Mouse (Mus musculus): ENCODE measurements around the gene Gm21985.

The Gm21985 gene

DNA sequence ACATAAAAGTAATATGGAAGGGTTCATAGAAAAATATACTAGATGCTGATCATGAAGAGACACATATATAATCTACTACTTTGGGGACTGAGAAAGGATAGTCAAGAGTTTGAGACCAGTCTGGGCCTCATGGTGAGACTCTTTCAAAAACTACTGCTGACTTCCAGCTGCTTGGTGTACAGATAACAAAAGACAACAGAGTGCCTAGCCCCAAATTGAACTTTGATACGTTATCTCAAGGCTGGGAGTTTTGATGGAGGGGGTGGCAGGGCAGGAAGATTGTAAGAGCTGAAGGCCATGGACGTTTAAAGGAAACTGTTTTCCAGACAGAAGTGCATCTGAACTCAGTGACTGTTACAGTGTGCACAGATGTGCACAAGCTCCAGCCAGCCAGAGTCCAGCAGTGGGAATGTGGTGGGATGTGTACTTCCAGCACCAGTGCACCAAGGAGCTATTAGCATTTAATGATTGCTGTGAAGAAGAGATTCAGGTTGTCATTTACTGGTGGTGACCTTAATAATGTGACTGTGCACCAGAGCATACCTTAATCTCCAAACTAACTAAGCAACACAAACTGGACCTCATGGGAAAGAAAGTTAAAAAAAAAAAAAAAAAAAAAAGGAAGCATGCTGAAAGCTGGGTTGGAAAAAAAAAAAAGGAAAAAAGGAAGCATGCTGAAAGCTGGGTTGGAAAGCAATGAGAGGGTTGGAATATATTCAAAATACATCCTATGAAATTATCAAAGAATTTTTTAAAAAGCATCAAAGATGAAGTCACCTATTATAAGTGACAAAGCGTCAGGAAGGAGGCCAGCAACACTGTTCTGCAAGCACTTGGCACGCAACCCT, 66.2 kb downstream of the Gm21985 start:
- no peak for DNase-seq

DNA sequence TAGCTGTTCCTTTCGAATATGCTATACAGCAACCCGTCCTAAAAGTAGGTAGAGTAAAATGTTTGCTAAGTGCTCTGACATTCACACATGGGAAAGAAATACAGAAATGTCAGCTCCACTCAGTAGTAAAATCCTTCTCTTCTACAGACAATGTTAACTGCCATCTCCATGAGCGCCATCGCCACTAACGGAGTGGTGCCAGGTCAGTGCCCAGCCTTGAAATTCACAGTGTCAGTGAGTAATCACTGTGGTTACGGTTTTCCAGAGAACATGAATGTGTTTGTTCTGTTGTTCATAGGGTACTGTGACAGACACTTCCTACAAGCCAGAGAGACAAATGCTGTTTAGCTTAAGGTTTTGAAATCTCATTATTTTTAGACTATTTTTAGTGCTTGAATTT, 71.1 kb downstream of the Gm21985 start:
- DNase-seq: no peak

DNA sequence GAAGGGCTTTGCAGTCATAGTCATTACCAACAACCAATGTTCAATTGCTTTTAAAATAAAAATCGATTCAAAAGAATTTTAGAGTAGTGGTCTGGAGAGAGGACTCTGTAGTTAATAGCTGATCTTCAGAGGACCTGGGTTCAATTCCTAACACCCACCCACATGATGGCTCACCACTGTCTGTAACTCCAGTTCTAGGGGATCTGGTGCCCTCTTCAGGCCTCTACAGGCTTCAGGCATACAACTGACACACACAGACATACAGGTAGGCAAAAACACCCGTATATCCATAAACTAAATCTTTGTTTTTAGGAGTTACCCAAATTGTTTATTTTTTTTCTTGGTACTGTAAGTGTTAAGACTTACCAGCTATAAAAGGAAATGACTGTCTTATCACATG, 73.6 kb downstream of the Gm21985 start:
- peak in 1 of 2 experiments; percentile 22 for DNase-seq

DNA sequence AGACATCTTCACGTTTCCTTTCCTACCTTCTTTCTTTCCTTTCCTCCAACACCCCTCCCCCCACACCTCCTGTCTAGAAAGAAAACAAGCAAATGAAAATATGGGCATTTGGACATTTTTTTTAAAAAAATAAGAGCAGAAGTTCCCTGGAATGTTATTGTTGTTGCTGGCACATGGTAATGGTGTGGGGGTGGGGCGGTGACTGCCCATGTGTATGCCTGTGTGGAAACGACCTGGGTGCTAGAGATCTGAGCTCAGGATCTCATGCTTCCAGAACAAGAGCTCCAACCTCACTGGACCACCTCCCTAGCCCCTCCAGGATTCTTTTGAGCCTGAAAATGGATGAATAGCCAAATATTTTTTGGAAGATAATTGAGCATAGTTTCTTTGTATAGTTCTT, 75.0 kb downstream of the Gm21985 start:
- DNase-seq: no peak

DNA sequence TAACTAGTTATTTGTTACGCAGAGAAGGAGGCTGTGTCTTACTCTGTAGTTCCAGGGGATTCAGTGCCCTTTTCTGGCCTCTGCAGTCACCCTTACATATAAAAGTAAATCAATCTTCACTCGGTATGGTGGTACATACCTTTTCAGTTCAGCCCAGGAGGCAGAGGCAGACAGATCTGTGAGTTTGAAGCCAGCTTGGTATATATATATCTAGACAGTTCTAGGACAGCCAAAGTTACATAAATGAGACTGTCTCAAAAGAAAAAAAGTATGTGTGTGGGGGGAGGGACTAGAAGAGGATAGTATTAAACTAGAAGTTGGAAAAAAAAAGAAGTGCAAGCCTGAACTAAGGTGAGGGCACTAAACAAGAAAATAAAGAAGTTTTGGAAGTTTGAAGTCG, 82.1 kb downstream of the Gm21985 start:
- no peak for DNase-seq

DNA sequence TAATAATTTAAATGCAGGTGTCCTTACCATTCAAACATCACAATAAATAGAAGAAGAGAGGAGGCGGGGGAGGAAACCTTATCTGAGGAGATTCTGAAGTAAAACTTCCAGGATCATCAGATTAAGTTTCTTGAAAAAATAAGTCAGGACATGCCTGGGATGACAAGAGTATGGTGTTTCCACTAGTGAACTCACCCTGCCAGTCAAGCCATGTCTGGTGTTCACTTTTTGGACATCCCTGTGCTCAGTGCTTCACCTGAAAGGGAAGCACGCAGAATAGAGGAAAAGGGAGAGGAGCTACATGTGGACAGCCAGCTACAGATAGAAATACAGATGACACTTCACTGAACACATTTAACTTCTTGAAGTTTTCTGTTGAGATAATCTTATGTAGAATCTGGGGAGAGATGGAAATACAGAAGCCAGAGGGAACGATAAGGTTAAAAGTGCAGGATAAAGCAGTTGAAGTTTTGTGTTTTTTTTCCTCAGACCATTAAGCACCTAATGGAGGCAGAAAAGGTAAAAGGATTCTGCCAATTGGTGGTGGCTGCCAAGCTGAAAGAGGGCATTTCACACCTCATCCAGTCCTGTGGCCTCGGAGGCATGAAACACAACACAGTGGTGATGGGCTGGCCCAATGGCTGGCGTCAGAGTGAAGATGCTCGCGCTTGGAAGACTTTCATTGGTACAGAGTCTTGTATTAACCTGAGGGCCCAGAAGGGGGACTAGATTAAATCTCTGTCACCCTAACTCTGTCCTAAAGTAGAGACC, 87.8 kb downstream of the Gm21985 start:
- no peak for DNase-seq

DNA sequence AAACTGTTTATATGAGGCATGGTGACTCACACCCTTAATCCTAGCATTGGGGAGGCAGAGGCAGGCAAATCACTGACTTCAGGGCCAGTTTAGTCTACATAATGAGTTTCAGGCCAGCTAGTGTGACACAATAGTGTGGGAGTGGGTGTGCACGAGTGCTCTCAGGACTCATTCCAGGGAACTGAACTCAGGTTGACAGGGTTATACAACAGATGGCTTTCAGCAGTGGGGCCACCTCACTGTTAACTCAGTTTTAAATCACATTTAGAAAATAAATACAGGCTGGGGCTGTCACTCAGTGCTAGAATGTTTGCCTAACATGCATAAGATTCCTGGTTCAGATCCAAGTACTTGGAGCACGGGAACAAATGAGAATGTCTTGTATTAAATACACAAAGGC, 93.5 kb downstream of the Gm21985 start:
- DNase-seq: no peak

DNA sequence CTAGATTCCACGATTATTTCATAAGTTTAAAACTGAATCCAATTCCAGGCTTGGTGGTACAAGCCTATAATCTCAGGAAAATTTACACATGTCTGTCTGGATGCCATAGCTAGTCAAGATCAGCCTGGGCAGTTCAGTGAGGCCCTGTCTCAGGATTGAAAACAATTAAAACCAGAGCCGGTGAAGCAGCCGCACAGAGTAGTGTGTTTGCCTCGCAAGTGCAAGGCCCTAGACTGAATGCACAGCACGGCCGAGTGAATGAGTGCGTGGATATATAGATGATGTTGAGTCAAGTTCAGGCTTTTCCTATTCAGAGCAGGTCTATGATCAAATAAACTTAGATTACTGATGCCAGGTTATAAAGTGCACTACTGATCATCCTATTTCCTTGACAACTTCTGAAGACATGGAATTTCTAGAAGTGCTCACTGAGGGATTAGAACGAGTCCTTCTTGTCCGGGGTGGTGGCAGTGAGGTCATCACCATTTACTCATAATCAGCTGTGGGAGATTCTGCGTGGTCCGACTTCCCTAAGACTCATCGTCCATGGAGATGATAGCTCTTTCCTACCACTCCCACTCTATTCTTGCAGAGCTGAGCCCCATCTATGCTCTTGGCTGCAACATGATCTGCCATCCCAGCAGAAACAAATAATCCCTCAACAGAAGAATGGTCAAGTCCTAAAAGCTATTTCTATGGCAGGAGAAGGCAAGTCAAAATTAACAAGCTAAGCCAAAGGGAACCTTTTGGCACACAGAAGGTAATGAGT, 94.1 kb downstream of the Gm21985 start:
- DNase-seq: no peak

DNA sequence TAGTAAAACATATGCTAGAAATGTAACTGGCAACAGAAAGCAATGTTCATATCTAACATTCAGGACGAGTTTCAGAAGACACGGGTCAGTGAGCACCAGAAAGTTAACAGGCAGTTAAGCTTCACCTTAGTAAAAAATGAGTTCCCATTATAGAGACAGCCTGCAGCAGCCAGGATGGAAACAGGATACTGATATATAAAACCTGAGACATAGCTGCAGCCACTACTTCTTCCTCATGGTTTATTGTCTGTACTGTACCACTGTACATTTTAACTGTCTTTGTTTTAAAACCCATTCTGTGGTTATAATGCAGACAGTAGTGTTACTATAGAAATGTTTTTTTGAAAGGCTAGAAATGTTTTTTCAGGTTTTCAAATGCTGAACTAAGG, 94.7 kb downstream of the Gm21985 start:
- no peak for DNase-seq

DNA sequence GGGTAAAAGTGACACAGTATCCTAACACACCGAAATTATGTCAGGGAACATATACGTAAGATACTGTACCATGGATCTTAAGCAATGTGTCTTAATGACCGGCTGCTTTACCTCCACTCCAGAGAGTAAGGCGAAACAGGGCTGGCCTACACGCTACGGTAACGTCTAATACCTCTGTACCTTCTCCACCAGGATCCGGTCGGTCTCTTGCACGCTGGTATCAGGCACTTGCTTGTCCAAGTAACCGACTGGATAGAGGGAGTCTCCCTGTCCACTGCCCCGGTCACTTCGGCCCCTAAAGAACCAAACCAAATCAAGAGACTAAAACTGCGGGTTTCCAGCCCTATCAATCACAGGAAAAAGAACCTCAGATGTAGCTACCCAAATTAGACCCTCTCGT, 101.1 kb downstream of the Gm21985 start:
- DNase-seq: no peak

DNA sequence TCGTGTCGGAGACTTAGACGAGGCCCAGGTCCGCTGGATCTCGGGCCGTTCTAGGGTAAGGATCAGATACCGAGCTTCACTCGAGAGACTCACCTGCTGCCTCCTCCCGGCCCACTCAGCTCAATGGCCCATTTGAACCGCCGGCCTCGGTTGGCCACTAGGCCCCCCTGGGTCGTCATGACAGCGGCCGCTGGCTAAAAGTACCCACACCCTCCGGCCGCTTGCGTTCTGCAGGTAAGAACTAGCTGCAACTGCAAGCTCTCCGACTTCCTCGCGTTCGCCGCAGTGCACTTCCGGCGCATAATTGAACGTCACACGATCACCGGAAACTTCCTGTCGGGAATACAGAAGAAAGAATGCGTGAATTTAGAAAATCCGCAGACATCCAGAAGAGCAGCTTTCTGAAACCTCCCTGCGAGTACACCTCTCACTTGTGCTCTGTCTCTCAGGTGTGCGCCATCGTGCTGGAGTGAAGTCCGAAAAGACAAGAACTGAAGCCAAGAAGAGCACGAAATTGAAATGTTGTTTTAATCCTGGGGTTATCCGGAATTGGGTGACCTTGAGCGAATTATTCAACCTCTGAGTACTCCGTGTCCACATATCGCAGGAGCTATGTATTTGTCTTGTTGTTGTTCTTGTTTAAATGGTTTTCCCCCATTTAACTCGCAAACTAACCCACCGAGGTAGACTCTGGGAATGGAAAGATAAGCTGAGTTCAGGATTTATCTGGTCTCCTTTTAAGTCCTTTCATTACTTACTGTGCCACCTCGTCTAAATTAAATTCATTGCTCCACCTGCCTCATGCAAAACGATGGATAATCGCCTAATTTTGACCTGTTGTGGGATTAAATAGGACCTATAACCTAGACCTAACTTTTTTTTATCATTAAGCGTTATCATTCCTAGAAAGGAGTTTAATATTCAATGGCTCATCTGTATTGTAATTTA, 101.9 kb downstream of the Gm21985 start, which contains the start of gene Emc4:
Emc4 (minus strand) TSS at position 302 of the 948 bp plus-strand sequence.
- DNase-seq: peak; percentile 85 to 93

DNA sequence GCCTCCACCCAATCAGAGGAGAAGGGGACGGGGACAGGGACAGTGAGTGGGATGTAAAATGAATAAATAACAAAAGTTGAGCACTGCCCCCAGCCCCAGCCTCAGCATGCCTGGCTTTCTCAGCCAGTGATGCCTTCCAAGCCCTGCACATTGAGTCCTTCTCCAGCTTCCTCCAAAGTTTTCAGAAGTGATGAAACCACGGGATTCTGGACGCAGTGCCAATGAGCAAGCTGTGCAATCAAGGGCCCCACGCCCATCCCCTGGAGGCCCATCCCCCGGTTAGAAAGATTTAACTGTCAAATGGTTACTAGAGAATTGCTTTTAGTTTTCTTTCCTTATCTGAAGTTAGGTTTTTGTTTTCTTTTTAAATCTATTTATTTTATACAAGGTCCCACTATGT, 103.8 kb downstream of the Gm21985 start:
- DNase-seq: no peak

DNA sequence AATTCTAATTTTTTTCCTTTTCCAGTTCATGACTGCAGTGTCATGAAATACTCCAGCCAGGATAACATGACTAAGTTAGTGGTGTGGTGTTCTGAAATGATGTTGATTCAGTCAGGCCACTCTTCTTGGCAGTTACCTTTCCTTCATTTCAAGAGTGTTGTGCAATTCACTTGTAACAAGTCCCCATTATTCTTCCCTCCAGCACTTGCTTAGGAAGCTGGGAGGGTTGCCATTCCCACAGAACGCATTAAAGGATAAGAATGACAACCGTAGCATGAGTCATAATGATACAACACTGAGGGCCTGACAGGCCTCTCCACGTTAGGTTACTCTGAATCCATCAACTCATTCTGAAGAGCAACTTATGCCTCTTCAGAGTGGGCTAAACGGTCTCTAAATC, 107.0 kb downstream of the Gm21985 start:
- DNase-seq: no peak

DNA sequence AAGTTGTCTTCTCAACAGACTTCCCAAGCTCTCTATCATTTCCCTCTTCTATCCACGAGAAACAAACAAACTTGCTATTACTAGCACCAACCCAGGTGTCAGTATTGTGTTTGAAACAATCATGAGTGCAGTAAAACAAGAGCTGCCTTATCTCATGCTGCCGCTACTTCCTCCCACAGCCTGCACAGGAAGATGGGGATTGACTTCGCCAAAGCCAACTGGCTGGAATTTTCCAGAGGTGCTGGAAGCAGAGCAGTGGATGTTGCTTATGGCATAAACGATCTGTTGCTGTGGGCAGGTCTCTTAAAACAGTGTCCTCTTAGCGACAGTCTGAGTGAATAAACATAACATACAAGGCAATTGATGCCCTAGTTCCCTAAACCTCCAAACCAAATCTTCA, 108.5 kb downstream of the Gm21985 start:
- DNase-seq: peak in 1 of 2 experiments; percentile 22

DNA sequence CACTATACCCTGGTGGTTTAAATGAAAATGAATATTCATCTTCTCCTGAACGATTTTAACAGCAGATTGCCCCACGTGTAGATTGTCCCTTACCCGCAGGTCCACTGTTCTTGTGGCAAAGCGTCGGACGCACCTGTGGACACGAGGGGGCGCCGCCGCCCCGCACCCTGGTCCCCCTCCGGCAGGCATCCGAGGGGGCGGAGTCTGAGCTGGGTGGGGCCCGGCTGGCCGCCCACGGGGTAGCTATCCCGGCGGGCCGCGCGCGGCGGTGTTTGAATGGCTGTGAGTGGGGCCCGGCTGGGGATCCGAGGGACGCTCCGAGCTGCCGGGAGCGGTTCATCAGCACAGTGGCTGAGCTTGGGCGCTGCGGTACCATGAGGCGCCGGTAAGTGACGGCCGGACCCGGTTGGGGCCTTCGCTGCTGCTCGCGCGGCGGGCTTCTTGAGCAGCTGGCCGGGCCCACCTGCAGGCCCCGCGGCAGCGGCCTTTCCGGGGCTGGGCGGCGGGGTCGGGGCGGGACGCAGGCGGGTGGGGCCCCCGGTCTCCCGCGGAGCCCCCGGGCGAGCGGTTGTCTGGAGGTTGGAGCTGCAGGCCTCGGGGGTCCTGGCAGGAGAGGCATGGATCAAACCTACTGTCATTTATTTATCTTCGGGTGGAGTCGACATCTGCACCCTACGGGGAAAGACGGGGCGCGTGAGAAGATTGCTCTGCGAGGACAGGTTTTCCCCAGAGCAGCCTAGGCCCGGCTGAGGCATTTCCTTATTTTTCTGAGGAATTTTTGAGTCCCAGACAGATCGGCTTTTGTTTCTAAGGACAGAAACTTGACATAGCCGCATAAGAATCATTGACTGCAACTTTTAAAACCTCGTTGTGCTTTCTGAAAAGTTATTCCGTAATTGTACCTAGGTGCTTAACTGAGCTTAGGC, 113.1 kb downstream of the Gm21985 start, which contains the start of gene Katnbl1:
Katnbl1 (plus strand) TSS at position 239 of the 926 bp plus-strand sequence.
- DNase-seq: peak; percentile 90 to 92

DNA sequence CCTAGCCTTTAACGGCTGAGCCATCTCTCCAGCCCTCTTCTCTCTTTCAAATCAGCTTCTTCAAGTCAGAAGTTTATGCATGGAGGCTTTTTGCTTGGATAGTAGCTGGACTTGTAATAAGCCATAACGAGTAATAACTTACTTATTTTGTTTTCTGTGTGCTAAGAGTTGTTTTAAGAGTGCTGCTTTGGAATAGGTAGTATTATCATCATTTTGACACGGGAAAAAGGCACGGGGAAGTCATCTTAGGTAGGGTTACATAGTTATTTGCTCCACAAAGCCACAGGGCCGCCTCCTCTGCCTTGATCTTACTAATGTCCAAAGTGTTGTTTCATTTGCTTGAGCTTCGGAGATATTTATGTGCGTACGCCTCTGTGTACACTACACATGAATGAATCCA, 114.0 kb downstream of the Gm21985 start:
- no peak for DNase-seq

DNA sequence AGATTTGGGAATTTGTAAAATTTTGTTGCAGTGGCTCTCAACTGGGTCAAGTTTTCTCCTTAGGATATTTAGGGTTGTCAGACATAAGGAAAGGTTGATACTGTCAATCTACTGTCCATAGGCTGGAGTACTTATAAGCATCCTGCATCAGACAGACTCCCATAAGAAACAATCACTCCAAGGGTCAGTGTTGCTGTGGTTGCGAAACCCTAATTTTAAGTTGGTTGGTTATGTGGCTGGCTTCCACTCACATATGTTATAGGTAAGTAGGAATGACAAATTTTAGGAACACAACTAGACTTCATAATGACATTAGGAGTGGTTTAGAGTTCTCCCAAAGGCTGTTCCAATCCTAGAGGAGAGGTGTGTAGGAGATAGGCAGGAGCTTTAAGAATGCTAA, 115.1 kb downstream of the Gm21985 start:
- no peak for DNase-seq

DNA sequence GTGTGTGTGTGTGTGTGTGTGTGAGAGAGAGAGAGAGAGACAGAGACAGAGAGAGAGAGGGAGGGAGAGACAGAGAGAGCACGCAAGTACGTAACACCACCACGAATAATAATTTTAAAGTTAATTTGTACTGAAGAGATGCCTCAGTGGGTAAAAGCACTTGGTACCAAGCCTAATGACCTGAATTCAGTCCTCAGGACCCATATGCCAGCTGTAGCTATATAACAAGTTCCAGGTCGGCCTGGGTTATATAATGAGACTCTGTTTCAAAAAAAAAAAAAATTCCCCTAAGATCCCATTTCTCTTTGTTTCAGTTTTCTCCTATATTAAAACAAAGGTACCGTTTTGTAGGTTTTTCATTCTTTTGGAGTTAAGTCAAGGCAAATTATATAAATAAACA, 124.7 kb downstream of the Gm21985 start:
- no peak for DNase-seq

DNA sequence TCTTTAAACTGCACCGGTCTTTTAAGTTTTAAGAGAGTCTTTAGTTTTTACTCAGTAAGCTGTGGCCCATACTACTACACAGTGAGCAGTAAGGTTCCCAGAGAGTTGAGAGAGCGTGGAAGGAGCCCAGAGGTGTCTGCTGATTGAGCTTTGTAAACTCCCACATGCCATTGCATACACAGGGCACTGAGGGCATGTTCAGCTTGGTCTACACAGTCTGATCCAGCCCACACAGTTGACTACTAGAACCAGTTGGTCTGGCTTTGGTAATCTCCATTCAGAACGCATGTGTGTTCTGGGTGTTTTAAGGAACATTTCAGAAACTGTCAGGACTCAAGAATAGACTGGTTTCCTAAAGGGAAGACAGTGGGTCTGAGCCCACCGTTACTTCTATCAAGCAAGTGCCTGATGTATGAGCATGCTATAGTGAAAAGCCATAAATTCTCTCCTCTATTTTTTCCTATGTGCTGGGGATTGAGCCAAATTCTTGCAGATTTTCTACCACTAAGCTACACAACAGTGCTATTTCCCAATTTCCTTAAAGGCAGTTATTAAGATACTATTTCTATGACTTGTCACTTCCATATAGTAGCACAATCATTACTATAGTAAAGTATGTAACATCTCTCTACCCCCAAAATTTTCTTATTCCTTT, 125.4 kb downstream of the Gm21985 start:
- DNase-seq: no peak

DNA sequence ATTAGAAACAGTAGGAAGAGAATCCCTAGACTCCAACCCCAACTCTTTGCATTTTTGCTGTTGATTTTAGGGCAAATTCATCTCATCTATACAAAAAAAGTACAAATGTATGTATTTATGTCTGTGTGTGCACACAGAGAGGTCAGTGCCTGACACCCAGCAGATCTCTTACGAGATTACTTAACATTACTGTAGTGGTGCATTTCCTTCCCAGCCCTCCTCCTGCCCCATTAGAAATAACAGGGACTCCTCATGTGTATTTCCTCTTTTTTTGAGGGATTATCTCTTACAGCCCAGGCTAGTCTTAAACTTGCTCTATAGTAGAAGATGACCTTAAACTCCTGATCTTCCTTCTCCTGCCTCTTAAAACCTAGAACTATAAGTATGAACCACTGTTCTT, 126.6 kb downstream of the Gm21985 start:
- no peak for DNase-seq
